Mouse (Mus musculus): ENCODE results near the gene Tbl3. TPM values are rescaled to one million over a fixed set of nuclear protein-coding genes. Genes with fewer than 3 reads are reported as not detected.

Gene Tbl3
- polyA plus RNA-seq, 1 experiment from 2014 or later: 79.5 TPM

Other genes starting within 250 kb of the Tbl3 start
- gene E4f1, start 237.3 kb downstream of the Tbl3 start, polyA plus RNA-seq (2015; fragmentation: Nextera tagmentation; extraction: Ambion mirVana): 44.0 and 44.9 TPM in 2 replicates
- gene Pgp, start 237.3 kb downstream of the Tbl3 start, polyA plus RNA-seq (2015; fragmentation: Nextera tagmentation; extraction: Ambion mirVana): 51.0 and 54.0 TPM in 2 replicates
- gene Bricd5, start 233.8 kb downstream of the Tbl3 start, polyA plus RNA-seq (2015; fragmentation: Nextera tagmentation; extraction: Ambion mirVana): 0.40 TPM in 1 of 2 replicates, not detected in the other
- 35.2 and 36.4 TPM in 2 replicates for gene Mlst8, start 228.6 kb downstream of the Tbl3 start, polyA plus RNA-seq (2015; fragmentation: Nextera tagmentation; extraction: Ambion mirVana)
- 25.6 and 26.4 TPM in 2 replicates for gene Caskin1, start 219.1 kb downstream of the Tbl3 start, polyA plus RNA-seq (2015; fragmentation: Nextera tagmentation; extraction: Ambion mirVana)
- gene Traf7, start 179.7 kb downstream of the Tbl3 start, polyA plus RNA-seq (2015; fragmentation: Nextera tagmentation; extraction: Ambion mirVana): 107 and 112 TPM in 2 replicates
- gene Rab26, start 173.4 kb downstream of the Tbl3 start, polyA plus RNA-seq (2015; fragmentation: Nextera tagmentation; extraction: Ambion mirVana): 5.7 and 6.6 TPM in 2 replicates
- 17.1 and 22.9 TPM in 2 replicates for gene Pkd1, start 157.8 kb downstream of the Tbl3 start, polyA plus RNA-seq (2015; fragmentation: Nextera tagmentation; extraction: Ambion mirVana)
- gene Tsc2, start 75.0 kb downstream of the Tbl3 start, polyA plus RNA-seq (2015; fragmentation: Nextera tagmentation; extraction: Ambion mirVana): 68.7 and 75.6 TPM in 2 replicates
- 12.5 and 12.7 TPM in 2 replicates for gene Nthl1, start 75.0 kb downstream of the Tbl3 start, polyA plus RNA-seq (2015; fragmentation: Nextera tagmentation; extraction: Ambion mirVana)
- 26.7 and 27.6 TPM in 2 replicates for gene Slc9a3r2, start 57.3 kb downstream of the Tbl3 start, polyA plus RNA-seq (2015; fragmentation: Nextera tagmentation; extraction: Ambion mirVana)
- gene Npw, start 49.2 kb downstream of the Tbl3 start, polyA plus RNA-seq (2015; fragmentation: Nextera tagmentation; extraction: Ambion mirVana): not detected in 2 replicates
- gene Zfp598, start 38.0 kb downstream of the Tbl3 start, polyA plus RNA-seq (2015; fragmentation: Nextera tagmentation; extraction: Ambion mirVana): 19.1 and 20.9 TPM in 2 replicates
- gene Syngr3, start 17.7 kb downstream of the Tbl3 start, polyA plus RNA-seq (2015; fragmentation: Nextera tagmentation; extraction: Ambion mirVana): 134 and 145 TPM in 2 replicates
- gene Gfer, start 11.5 kb downstream of the Tbl3 start, polyA plus RNA-seq (2015; fragmentation: Nextera tagmentation; extraction: Ambion mirVana): 38.7 TPM in 2 replicates
- 1.4 and 2.0 TPM in 2 replicates for gene Noxo1, start 11.4 kb downstream of the Tbl3 start, polyA plus RNA-seq (2015; fragmentation: Nextera tagmentation; extraction: Ambion mirVana)
- gene Rnf151, start 10.4 kb upstream of the Tbl3 start, polyA plus RNA-seq (2015; fragmentation: Nextera tagmentation; extraction: Ambion mirVana): not detected in 2 replicates
- 816 and 846 TPM in 2 replicates for gene Rps2, start 10.5 kb upstream of the Tbl3 start, polyA plus RNA-seq (2015; fragmentation: Nextera tagmentation; extraction: Ambion mirVana)
- 249 and 261 TPM in 2 replicates for gene Ndufb10, start 16.8 kb upstream of the Tbl3 start, polyA plus RNA-seq (2015; fragmentation: Nextera tagmentation; extraction: Ambion mirVana)
- not detected in 2 replicates for gene Rpl3l, start 20.2 kb upstream of the Tbl3 start, polyA plus RNA-seq (2015; fragmentation: Nextera tagmentation; extraction: Ambion mirVana)
- gene Msrb1, start 29.0 kb upstream of the Tbl3 start, polyA plus RNA-seq (2015; fragmentation: Nextera tagmentation; extraction: Ambion mirVana): 20.5 and 22.5 TPM in 2 replicates
- gene Hs3st6, start 45.3 kb upstream of the Tbl3 start, polyA plus RNA-seq (2015; fragmentation: Nextera tagmentation; extraction: Ambion mirVana): not detected in 2 replicates
- gene Meiob, start 96.6 kb upstream of the Tbl3 start, polyA plus RNA-seq (2015; fragmentation: Nextera tagmentation; extraction: Ambion mirVana): not detected in 2 replicates
- gene Hagh, start 132.5 kb upstream of the Tbl3 start, polyA plus RNA-seq (2015; fragmentation: Nextera tagmentation; extraction: Ambion mirVana): 45.1 and 45.7 TPM in 2 replicates
- 16.0 and 16.8 TPM in 2 replicates for gene Fahd1, start 142.7 kb upstream of the Tbl3 start, polyA plus RNA-seq (2015; fragmentation: Nextera tagmentation; extraction: Ambion mirVana)
- 0.11 TPM in 1 of 2 replicates, not detected in the other for gene Igfals, start 158.3 kb upstream of the Tbl3 start, polyA plus RNA-seq (2015; fragmentation: Nextera tagmentation; extraction: Ambion mirVana)
- gene Nubp2, start 178.7 kb upstream of the Tbl3 start, polyA plus RNA-seq (2015; fragmentation: Nextera tagmentation; extraction: Ambion mirVana): 73.2 and 74.2 TPM in 2 replicates
- gene Spsb3, start 179.0 kb upstream of the Tbl3 start, polyA plus RNA-seq (2015; fragmentation: Nextera tagmentation; extraction: Ambion mirVana): 81.5 and 82.5 TPM in 2 replicates
- gene Eme2, start 187.4 kb upstream of the Tbl3 start, polyA plus RNA-seq (2015; fragmentation: Nextera tagmentation; extraction: Ambion mirVana): 32.8 and 34.6 TPM in 2 replicates
- gene Mrps34, start 187.5 kb upstream of the Tbl3 start, polyA plus RNA-seq (2015; fragmentation: Nextera tagmentation; extraction: Ambion mirVana): 77.6 and 82.2 TPM in 2 replicates
- 69.6 and 72.6 TPM in 2 replicates for gene Nme3, start 188.8 kb upstream of the Tbl3 start, polyA plus RNA-seq (2015; fragmentation: Nextera tagmentation; extraction: Ambion mirVana)
- 89.4 and 90.6 TPM in 2 replicates for gene Mapk8ip3, start 229.3 kb upstream of the Tbl3 start, polyA plus RNA-seq (2015; fragmentation: Nextera tagmentation; extraction: Ambion mirVana)